In genomic region chrX:10770575-10770974, GRCm38 (mm10) we compare ENCODE assay signal across 20 mouse cellular contexts.
"Had no signal": no experiment of that assay in that cellular context is flagged by ENCODE, and none has a peak within 500 bp of the region (broad histone marks: within the 10 kb centered on the region; RNA-seq: fewer than 3 reads in every experiment).

No protein-coding gene starts in this region.

- H3K27me3 ChIP-seq: limb, embryonic 12.5 days; liver, embryonic 13.5 days; midbrain, embryonic 13.5 days; neural tube, embryonic 13.5 days had no signal

- H3K9me3 ChIP-seq: limb, embryonic 12.5 days; limb, embryonic 15.5 days; liver, embryonic 13.5 days; midbrain, embryonic 10.5 days; midbrain, embryonic 13.5 days; neural tube, embryonic 13.5 days had no signal

- ATAC-seq: midbrain, embryonic 13.5 days; midbrain, embryonic 16.5 days had no signal

- DNase-seq: kidney, adult 11 months; kidney, postnatal 36 days; left cerebral cortex, postnatal 4 days; liver, embryonic 13.5 days; lung, adult 2 months; lung, postnatal 14 days; lung, postnatal 4 days; retina, postnatal 1 day; right cerebral cortex, postnatal 25 days; spleen, adult 18-20 months; thymus, adult 18-20 months; thymus, postnatal 36 days had no signal

- H3K4me3 ChIP-seq: limb, embryonic 12.5 days; limb, embryonic 15.5 days; liver, embryonic 13.5 days; midbrain, embryonic 10.5 days; midbrain, embryonic 13.5 days; myocyte; neural tube, embryonic 13.5 days had no signal

- H3K27ac ChIP-seq: kidney, postnatal 0 days; limb, embryonic 12.5 days; limb, embryonic 15.5 days; liver, embryonic 13.5 days; midbrain, embryonic 10.5 days; midbrain, embryonic 13.5 days; neural tube, embryonic 13.5 days had no signal

- H3K4me1 ChIP-seq: limb, embryonic 12.5 days; limb, embryonic 15.5 days; midbrain, embryonic 10.5 days; midbrain, embryonic 13.5 days; neural tube, embryonic 13.5 days had no signal

- H3K36me3 ChIP-seq: limb, embryonic 12.5 days; limb, embryonic 15.5 days; liver, embryonic 13.5 days; midbrain, embryonic 10.5 days; midbrain, embryonic 13.5 days; neural tube, embryonic 13.5 days had no signal
